Mouse (Mus musculus): ENCODE measurements around the gene Nthl1.
A peak's percentile ranks its signal among the peaks of the same experiment; 100 is the strongest.

The Nthl1 gene

GRCm38 (mm10) chr17:24628646-24629045, 3.8 kb upstream of the Nthl1 start:
- no peak for DNase-seq (ENCODE audit: low spot score)

- DNase-seq (ENCODE audit: low spot score): no peak
Measured at GRCm38 (mm10) chr17:24630072-24630471, 2.4 kb upstream of the Nthl1 start.

- peak; percentile 66 for DNase-seq (ENCODE audit: low spot score)
Measured at GRCm38 (mm10) chr17:24632813-24633449, 451 bp downstream of the Nthl1 start.

DNA sequence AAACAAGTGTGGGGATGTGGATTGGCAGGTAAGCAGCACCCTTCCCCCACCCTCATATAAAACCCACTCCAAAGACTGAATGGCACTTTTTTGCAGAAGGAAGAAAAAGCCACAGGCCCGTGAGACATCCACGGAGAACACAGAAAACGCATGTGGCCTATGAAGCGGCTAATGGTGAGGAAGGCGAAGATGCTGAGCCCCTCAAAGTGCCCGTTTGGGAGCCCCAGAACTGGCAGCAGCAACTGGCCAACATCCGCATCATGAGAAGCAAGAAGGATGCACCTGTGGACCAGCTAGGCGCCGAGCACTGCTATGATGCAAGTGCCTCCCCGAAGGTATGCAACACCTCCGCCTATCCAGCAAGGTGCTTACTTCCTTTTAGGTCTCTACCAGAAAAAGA, 1.4 kb downstream of the Nthl1 start:
- no peak for DNase-seq (ENCODE audit: low spot score)

DNA sequence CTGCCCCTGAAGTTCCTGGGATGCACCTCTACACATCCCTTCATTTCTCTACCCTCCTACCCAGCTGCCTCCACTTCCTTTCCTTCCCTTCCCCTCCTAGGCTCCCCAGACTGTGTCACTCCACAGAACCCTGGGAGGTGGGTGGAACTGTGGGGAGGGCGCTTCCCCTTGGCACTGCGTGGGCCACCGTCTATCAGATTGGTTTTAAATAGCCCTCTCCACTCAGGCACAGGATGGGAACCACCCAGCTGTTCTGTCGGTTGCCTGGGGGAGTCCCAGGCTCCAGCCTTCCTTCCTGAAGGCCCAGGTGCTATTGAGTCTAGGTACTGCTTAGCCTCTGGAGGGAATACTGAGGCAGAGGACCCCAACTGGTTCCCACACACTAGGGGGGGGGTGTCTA, 2.5 kb downstream of the Nthl1 start:
- DNase-seq (ENCODE audit: low spot score): no peak

DNA sequence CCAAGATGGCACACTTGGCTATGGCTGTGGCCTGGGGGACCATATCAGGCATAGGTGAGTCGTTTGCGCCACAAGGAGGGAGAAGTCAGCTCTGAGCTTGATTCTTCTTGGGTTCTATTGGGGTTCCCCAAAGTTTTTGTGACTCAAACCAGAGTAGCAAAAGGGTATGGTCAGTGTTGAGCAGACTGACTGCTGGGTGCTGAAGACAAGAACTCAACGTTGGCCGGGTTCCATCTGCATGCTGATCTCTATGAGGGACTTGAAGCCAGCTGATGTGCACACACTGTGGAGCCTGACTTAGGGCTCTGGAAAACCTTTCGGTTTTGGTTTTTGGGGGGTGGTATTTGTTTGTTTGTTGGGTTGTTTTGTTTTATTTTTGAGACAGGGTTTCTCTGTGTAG, 3.2 kb downstream of the Nthl1 start:
- no peak for DNase-seq (ENCODE audit: low spot score)

DNA sequence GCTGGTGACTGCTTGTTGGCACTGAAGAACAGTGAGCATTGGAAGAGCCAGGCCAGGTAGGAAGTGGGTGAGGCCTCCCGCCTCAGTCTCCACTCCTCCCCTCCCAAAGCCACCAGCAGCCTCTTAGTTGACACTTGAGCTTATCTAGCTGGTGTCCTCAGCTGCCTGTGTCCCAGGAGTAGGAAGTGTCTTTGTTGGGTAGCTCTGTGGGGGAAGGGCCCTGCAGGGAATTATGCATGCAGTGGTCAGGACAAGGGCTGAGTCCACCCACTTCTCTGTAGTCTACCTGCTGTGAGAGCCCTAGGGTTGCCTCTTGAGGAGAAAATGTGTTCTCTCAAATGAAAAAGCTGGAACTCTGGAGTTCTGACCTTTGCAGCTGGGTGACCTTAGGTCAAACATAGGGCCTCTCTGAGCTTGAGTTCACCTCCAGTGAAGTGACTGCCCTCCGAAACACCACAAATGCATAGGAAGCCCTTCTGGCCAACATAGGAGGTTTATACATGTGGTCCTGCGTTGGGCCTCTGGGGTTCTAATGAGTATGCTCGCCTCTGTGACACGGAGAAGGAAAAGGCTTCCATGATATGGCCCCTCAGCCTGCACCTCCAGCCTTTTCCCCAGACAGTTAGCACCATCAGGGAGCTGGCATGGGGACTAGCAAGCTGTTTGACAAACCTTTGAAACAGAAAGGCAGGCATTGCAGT, 4.5 kb downstream of the Nthl1 start:
- DNase-seq (ENCODE audit: low spot score): no peak

DNA sequence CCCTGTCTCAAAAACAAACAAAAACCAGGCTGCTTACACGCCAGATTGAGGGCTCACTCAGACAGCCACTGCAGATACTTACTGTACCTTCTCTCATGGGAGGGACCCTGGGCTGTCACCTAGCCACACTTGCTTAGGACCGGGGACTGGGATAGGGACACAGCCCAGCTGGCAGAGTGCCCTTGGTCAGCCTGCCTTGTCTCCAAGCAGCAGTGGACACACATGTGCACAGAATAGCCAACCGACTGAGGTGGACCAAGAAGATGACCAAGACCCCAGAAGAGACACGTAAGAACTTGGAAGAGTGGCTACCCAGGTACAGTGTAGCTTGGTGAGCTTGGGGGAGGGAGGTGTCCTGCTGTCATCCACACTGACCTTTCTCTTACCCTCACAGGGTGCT, 5.7 kb downstream of the Nthl1 start:
- no peak for DNase-seq (ENCODE audit: low spot score)

DNA sequence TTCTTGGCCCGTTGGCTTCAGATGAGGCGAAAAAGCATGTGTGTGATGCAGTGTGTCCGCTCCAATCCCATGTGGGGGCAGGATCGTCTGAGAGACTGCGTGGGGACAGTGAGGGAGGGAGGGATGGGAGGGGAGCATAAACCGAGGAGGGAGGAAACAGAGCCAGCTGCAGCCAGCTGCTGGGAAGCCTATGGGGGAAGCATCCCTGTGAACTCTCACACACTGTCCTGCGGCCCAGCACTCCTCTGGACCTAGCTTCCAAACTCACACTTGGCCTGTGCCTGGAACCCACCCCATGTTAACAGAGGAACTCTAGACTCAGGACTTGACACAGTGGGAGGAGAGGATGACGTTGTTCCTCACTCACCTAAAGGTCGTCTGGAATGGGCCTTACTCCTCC, 6.4 kb downstream of the Nthl1 start:
- peak; percentile 66 for DNase-seq (ENCODE audit: low spot score)

DNA sequence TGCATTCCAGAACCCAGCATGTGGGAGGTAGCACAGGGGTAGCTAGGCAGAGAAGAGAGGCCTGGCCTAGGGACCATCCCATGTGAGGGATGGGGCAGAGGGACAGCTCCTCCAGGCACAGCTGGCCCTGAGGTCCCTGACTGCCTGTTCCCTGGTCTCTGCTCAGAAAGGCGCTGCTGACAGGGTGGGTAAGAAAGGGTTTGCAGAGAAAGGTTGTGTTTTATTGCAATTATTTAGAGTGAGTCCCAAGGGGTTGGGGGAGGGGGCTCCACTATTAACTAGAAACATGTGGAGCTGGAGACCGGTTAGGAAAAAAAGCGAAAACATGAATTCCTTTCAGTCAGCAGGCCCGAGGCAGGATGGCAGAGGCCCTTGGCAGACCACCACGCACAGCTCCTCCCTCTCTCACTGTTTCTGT, 7.1 kb downstream of the Nthl1 start:
- no peak for DNase-seq (ENCODE audit: low spot score)

- DNase-seq (ENCODE audit: low spot score): no peak
Measured at GRCm38 (mm10) chr17:24640119-24640518, 7.6 kb downstream of the Nthl1 start.

DNA sequence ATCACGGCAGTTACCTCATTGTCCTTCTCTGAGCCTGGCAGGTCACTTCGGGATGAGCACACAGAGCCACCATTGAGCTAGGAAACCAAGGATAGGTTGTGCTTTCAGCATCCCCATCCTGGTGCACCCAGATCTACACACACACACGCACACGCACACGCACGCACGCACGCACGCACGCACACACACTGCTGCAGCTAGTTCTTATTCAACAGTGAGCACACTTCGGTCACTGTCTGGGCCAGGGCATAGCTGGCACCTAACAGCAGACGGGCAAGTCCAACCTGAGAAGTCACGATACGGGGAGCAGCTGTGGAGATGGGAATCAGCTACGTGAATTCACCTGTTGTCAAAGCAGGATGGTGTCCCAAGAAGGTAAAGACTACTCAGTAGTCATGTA, 8.1 kb downstream of the Nthl1 start:
- no peak for DNase-seq (ENCODE audit: low spot score)

DNA sequence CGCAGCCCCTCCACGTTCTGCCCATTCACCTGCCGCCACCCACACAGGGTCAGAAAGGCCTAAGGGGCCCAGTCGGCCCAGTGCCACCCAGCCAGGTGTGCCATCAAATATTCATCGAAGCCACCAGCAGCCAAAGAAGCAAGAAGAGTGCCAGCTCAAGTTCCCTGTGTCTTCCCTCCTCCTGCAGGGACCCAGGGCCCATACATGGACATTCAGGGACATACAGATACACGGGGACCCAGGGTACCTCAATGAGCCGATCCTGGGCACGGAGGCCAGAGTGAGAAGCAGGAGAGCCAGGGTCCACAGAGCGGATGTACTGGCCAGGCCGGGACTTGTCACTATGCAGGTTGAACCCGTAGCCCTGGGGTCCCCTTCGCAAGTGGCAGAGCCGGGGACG, 9.5 kb downstream of the Nthl1 start:
- DNase-seq (ENCODE audit: low spot score): no peak

- DNase-seq (ENCODE audit: low spot score): no peak
Measured at GRCm38 (mm10) chr17:24642791-24643343, 10.4 kb downstream of the Nthl1 start.

GRCm38 (mm10) chr17:24644030-24644715, 11.7 kb downstream of the Nthl1 start:
- DNase-seq (ENCODE audit: low spot score): no peak

DNA sequence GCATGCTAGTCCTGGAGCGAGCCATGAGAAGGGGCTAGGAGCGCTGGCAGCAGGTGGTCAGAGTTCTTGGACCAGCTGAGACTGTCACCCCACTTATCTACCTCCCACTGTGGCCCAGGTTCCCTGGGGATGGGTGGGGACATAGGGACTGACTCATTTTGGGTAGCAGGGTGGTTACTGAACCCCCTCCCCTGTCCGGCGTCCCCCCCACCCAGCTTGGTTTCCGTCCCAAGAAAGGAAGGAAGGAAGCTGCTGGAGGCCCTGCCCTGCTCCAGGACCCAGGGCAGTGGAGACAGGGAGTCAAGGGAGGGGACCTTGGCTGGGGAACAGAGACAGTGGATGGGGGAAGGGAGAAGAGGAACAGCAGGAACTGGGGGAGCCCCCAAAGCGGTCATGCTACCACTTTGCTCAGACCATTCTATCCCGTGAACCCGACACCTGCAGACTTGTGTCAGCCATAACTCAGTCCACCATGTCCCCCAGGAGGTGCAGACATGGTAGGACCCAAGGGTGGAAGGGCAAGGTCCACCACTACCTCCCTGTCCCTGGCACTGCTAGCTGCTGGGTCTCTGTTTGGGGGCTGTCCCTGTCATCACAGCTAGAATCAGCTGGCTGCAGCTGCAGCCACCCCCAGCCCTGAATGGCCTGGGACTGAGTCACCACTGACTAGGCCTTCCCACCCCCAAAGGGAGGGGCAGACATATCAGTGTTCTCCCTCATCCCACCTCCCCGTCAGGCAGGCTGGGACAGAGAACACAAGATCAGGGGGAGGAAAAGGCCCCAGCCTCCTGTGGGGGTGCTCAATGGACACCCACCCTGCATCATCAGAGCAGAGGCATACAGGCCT, 12.6 kb downstream of the Nthl1 start:
- no peak for DNase-seq (ENCODE audit: low spot score)

- DNase-seq (ENCODE audit: low spot score): no peak
Measured at GRCm38 (mm10) chr17:24645916-24646315, 13.4 kb downstream of the Nthl1 start.

DNA sequence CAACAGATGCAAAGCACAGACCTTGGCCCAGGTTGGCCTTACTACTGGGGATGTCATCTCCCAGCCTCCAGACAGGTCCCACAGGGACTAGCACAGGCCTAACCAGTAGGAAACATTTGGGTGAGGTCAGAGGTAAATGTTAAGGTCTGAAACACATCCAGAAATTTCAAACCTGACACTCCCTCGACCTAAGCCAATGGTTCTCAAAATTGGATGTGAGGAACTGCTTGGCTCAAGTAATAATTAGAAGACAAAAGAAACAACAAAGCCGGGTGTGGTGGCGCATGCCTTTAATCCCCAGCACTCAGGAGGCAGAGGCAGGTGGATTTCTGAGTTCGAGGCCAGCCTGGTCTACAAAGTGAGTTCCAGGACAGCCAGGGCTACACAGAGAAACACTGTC, 13.9 kb downstream of the Nthl1 start:
- no peak for DNase-seq (ENCODE audit: low spot score)

- no peak for DNase-seq (ENCODE audit: low spot score)
Measured at GRCm38 (mm10) chr17:24647493-24647892, 15.0 kb downstream of the Nthl1 start.

- DNase-seq (ENCODE audit: low spot score): no peak
Measured at GRCm38 (mm10) chr17:24648731-24649377, 16.4 kb downstream of the Nthl1 start.

- no peak for DNase-seq (ENCODE audit: low spot score)
Measured at GRCm38 (mm10) chr17:24649581-24650069, 17.1 kb downstream of the Nthl1 start.
